Mouse (Mus musculus): Measurements from ENCODE around the gene Mtm1. TPM values are rescaled to one million over a fixed set of nuclear protein-coding genes. Genes with fewer than 3 reads are reported as not detected.

Mtm1 gene
- 12.5 TPM for polyA plus RNA-seq (2017; shearing (Covaris generic))

GRCm38 (mm10) chrX:71210467-71210866 is at the start of gene Mtm1:
Mtm1 (plus strand) TSS chrX:71210767.

DNA sequence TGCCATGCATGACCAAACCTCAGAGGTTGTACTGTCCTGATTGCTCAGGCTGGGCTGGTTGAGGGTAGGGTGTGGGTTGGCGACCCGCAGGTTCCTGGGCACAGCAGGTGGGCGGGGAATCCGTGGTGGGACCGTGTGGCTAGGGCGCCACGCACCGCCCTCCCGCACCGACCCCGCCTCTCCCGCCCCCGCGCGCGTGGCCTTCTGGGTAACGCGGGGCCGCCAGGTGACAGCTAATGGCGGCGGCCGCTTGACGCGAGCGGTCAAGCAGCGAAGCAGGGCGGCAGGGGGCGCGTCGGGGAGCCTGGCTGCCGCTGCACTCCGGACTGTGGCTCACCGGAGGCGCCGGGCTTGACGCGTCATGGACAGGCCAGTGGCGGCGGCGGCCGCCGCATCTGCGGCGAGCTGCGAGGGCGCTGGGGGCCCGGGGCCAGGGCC is 154.0 kb downstream of the Mtm1 start, which contains the start of gene Mtmr1:
Mtmr1 (plus strand) TSS at position 207 of the 438 bp plus-strand sequence.

Other genes starting within 250 kb of the Mtm1 start
- gene Mamld1, start 160.5 kb upstream of the Mtm1 start, polyA plus RNA-seq (2017; shearing (Covaris generic)) = not detected
- 8.3 TPM for gene Mtmr1, start 154.0 kb downstream of the Mtm1 start, polyA plus RNA-seq (2017; shearing (Covaris generic))

Measured in inflammation-experienced regulatory T-cells, adult 16 weeks (primary cell).